Mouse (Mus musculus): ENCODE data around the gene Tshz3.

Tshz3 gene

GRCm38 (mm10) chr7:36786713-36787421 is 88.9 kb downstream of the Tshz3 start:
- DNase-seq (ENCODE audit: low spot score) = no peak

- DNase-seq (ENCODE audit: low spot score) = no peak
Measured at GRCm38 (mm10) chr7:36796392-36797187, 98.7 kb downstream of the Tshz3 start.
